Mouse (Mus musculus): ENCODE measurements at regions not wholly inside any gene's neighbourhood (a gene's known extent, or its start where the extent isn't known, plus 50 kb on each side); places are given as distances from the start of the nearest gene placed in this dataset.

DNA sequence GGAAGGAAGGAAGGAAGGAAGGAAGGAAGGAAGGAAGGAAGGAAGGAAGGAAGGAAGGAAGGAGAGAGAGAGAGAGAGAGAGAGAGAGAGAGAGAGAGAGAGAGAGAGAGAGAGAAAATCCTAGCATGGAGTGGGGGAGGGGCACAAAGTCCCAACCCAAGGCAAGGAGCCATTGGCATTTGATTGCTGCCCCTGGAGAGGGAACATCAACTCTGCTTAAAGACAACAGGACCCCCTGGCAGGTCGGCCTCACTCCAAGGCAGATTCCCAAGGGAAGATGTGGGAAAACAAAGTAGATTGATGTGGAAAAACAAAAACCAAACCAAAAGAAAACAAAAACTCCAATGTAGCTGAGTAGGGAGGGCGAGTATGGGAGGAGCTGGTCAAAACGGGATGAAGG, 49.9 kb upstream of the Fzd10 start:
- H3K4me3 ChIP-seq (replicated peaks; ENCODE audit: low read length): no peak overlapping the region
- H3K9me3 ChIP-seq (ENCODE audit: control insufficient read depth, low read length): no peaks in the 10 kb centered on the region
- 29% methylated on average over 3 of the region's 3 CpGs for WGBS
- H3K27me3 ChIP-seq (ENCODE audit: control insufficient read depth, insufficient read depth, low read length): 0 out of 2 replicates have a peak, but pooled peaks cover 2% of the 10 kb centered on the region
- no peak for ATAC-seq (ENCODE audit: low FRiP score)
- no peak overlapping the region for H3K27ac ChIP-seq
- H3K36me3 ChIP-seq (replicated peaks; ENCODE audit: control insufficient read depth, insufficient read depth): no peaks in the 10 kb centered on the region
- no peak for DNase-seq (ENCODE audit: low spot score)
- H3K4me1 ChIP-seq (replicated peaks; ENCODE audit: control insufficient read depth, insufficient read depth, low read length): peaks cover 20% of the 10 kb centered on the region
- H3K9ac ChIP-seq: no peak overlapping the region
- no peak overlapping the region for H3K4me2 ChIP-seq (replicated peaks)

DNA sequence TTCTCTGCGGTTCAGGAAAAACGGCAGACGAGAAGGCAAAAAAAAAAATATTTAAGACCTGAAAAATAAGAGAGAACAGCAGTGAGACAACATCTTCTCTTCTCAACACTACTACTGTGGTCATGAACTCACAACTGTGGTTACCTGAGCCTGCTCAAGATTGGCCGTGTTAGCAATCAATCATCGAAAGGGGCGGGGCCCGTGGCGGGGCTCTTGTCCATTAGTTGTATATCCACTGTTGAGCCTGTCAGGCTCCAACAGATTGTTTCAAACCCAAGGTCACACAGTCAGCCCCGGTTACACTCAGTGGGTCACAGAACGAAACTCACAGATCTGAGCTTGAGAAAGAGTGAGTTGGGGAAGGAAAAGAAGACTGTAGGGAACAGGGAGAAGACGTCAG, 50.8 kb upstream of the Fzd10 start:
- 0 out of 2 replicates have a peak, but pooled peaks cover 2% of the 10 kb centered on the region for H3K27me3 ChIP-seq (ENCODE audit: control insufficient read depth, insufficient read depth, low read length)
- H3K9me3 ChIP-seq (ENCODE audit: control insufficient read depth, low read length): no peaks in the 10 kb centered on the region
- 84% methylated on average over 11 of the region's 11 CpGs for WGBS
- ATAC-seq (ENCODE audit: low FRiP score) (no peak), DNase-seq (ENCODE audit: low spot score) (no peak)
- H3K9ac ChIP-seq: no peak overlapping the region
- H3K27ac ChIP-seq: no peak overlapping the region
- H3K4me2 ChIP-seq (replicated peaks): no peak overlapping the region
- H3K36me3 ChIP-seq (replicated peaks; ENCODE audit: control insufficient read depth, insufficient read depth): no peaks in the 10 kb centered on the region
- no peak overlapping the region for H3K4me3 ChIP-seq (replicated peaks; ENCODE audit: low read length)
- H3K4me1 ChIP-seq (replicated peaks; ENCODE audit: control insufficient read depth, insufficient read depth, low read length): peaks cover 20% of the 10 kb centered on the region

DNA sequence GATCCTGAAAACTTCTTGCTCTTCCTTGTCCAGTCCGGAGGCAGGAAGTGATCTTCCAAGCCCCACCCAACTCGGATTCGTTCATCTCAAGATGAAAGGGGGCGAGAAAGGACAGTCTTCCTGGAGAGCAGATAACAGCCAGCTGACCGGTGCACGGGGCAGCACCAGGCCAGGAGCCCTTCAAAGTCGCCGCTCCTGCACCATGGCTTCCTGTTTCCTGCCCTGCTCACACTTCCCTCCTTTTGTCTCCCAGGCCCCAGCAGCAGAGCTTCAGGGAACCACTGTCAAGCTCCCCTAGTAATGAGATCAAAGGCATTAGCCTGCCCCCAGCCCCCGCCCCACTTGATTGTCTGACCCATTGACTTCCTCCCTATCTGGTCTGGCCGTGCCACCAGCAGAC, 58.6 kb upstream of the Fzd10 start:
- ATAC-seq (ENCODE audit: low FRiP score) (no peak), DNase-seq (ENCODE audit: low spot score) (no peak)
- Histone ChIP-seq H3K4me2 (replicated peaks) (no peak overlapping the region), H3K9me3 (ENCODE audit: control insufficient read depth, low read length) (no peaks in the 10 kb centered on the region), H3K4me3 (replicated peaks; ENCODE audit: low read length) (no peak overlapping the region), H3K4me1 (replicated peaks; ENCODE audit: control insufficient read depth, insufficient read depth, low read length) (0 out of 2 replicates have a peak, but pooled peaks cover under 1% of the 10 kb centered on the region), H3K27ac (no peak overlapping the region), H3K36me3 (replicated peaks; ENCODE audit: control insufficient read depth, insufficient read depth) (no peaks in the 10 kb centered on the region), H3K27me3 (ENCODE audit: control insufficient read depth, insufficient read depth, low read length) (no peaks in the 10 kb centered on the region), H3K9ac (no peak overlapping the region)
- 24% methylated on average over 10 of the region's 10 CpGs for WGBS

DNA sequence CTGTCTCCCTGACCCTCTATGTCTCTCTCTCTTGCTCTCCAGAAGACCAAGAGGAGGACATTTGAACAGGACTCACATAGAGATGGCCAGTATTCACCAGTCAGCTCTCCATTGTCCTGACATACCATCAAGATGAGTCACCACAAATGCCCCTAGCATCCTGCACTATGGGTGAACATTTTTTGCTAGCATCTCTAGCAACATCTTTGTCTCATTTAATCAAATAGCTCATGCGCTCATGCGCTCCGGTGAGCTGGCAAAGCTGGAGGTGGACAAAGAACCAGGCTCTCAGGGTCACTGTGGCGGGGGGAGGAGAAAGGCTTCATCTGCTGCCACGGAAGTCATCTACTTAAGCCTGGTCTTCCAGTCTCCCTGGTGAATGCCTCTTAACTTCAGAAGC, 62.0 kb upstream of the Fzd10 start:
- no peaks in the 10 kb centered on the region for H3K27me3 ChIP-seq (ENCODE audit: control insufficient read depth, insufficient read depth, low read length)
- H3K4me2 ChIP-seq (replicated peaks): no peak overlapping the region
- DNase-seq (ENCODE audit: low spot score) (no peak), ATAC-seq (ENCODE audit: low FRiP score) (no peak)
- WGBS: 32% methylated on average over 5 of the region's 5 CpGs
- H3K4me1 ChIP-seq (replicated peaks; ENCODE audit: control insufficient read depth, insufficient read depth, low read length): 0 out of 2 replicates have a peak, but pooled peaks cover 7% of the 10 kb centered on the region
- H3K9ac ChIP-seq: no peak overlapping the region
- no peaks in the 10 kb centered on the region for H3K9me3 ChIP-seq (ENCODE audit: control insufficient read depth, low read length)
- H3K36me3 ChIP-seq (replicated peaks; ENCODE audit: control insufficient read depth, insufficient read depth): no peaks in the 10 kb centered on the region
- no peak overlapping the region for H3K4me3 ChIP-seq (replicated peaks; ENCODE audit: low read length)
- no peak overlapping the region for H3K27ac ChIP-seq

DNA sequence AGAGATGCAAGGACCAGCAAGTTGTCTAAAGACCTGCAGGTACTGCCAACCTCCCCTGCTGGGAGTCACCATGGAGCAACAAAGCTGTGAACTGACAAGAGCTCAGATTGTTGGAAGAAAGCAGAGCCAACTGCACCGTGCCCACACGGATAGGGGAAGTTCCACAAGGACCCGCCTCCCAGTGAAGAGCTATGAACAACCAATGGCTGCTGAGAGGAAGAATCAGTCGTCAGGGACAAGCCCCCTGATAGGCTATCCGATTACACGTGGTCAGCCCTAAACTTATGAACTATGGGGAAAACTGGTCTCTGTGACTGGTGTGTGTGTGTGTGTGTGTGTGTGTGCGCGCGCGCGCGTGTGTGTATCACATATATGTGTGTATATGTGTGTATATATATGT, 63.4 kb upstream of the Fzd10 start:
- 0 out of 2 replicates have a peak, but pooled peaks cover 7% of the 10 kb centered on the region for H3K4me1 ChIP-seq (replicated peaks; ENCODE audit: control insufficient read depth, insufficient read depth, low read length)
- H3K27ac ChIP-seq: no peak overlapping the region
- no peaks in the 10 kb centered on the region for H3K36me3 ChIP-seq (replicated peaks; ENCODE audit: control insufficient read depth, insufficient read depth)
- peak overlapping the region; percentile 32 for H3K4me2 ChIP-seq (replicated peaks)
- H3K9me3 ChIP-seq (ENCODE audit: control insufficient read depth, low read length): no peaks in the 10 kb centered on the region
- H3K9ac ChIP-seq: no peak overlapping the region
- DNase-seq (ENCODE audit: low spot score): no peak
- WGBS: 61% methylated on average over 12 of the region's 12 CpGs
- H3K27me3 ChIP-seq (ENCODE audit: control insufficient read depth, insufficient read depth, low read length): no peaks in the 10 kb centered on the region
- no peak overlapping the region for H3K4me3 ChIP-seq (replicated peaks; ENCODE audit: low read length)
- no peak for ATAC-seq (ENCODE audit: low FRiP score)

DNA sequence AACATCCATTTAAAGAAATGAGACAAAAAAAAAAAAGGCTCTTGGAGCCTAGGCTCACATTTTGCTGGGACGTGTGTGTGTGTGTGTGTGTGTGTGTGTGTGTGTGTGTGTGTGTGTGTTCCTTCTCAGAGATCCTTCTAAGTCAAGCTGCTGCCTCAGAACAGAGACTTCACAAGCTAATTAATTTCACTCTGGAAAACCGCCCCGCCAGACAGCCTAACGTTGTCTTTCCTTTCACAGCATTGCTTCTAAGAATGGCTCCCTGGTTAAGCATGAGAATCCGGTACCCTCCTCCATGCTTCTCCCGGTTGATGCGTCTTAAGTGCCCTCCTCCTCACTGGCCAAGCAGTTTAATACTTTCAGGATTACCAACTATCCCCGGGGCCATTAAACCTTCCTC, 64.3 kb upstream of the Fzd10 start:
- H3K9ac ChIP-seq: no peak overlapping the region
- H3K36me3 ChIP-seq (replicated peaks; ENCODE audit: control insufficient read depth, insufficient read depth): no peaks in the 10 kb centered on the region
- H3K4me3 ChIP-seq (replicated peaks; ENCODE audit: low read length): no peak overlapping the region
- no peak overlapping the region for H3K27ac ChIP-seq
- no peaks in the 10 kb centered on the region for H3K9me3 ChIP-seq (ENCODE audit: control insufficient read depth, low read length)
- no peak for ATAC-seq (ENCODE audit: low FRiP score)
- WGBS: 29% methylated on average over 8 of the region's 8 CpGs
- DNase-seq (ENCODE audit: low spot score): no peak
- H3K4me1 ChIP-seq (replicated peaks; ENCODE audit: control insufficient read depth, insufficient read depth, low read length): 0 out of 2 replicates have a peak, but pooled peaks cover 7% of the 10 kb centered on the region
- H3K27me3 ChIP-seq (ENCODE audit: control insufficient read depth, insufficient read depth, low read length): no peaks in the 10 kb centered on the region
- peak overlapping the region; percentile 32 for H3K4me2 ChIP-seq (replicated peaks)

DNA sequence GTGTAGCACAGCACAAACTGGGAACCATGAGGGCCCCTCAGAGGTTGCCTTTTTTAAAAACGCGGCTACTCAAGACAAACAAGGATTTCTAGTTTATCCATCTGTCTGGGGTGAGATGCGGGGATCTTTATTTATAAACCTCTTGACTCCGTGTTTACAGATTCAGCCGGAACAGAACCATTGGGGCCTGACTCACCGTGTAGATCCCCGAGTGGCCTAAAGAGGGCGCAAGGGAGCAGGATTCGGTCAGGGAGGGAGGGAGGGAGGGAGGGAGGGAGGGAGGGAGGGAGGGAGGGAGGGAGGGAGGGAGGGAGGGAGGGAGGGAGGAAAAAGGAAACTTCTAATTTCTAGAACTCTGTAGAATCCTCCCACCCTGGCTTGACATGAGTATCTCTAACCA, 73.4 kb upstream of the Fzd10 start:
- H3K36me3 ChIP-seq (replicated peaks; ENCODE audit: control insufficient read depth, insufficient read depth): no peaks in the 10 kb centered on the region
- 38% methylated on average over 8 of the region's 9 CpGs for WGBS
- no peak overlapping the region for H3K9ac ChIP-seq
- no peak overlapping the region for H3K27ac ChIP-seq
- H3K9me3 ChIP-seq (ENCODE audit: control insufficient read depth, low read length): no peaks in the 10 kb centered on the region
- ATAC-seq (ENCODE audit: low FRiP score) (no peak), DNase-seq (ENCODE audit: low spot score) (no peak)
- no peak overlapping the region for H3K4me3 ChIP-seq (replicated peaks; ENCODE audit: low read length)
- H3K27me3 ChIP-seq (ENCODE audit: control insufficient read depth, insufficient read depth, low read length): no peaks in the 10 kb centered on the region
- H3K4me2 ChIP-seq (replicated peaks): no peak overlapping the region
- peaks cover 11% of the 10 kb centered on the region for H3K4me1 ChIP-seq (replicated peaks; ENCODE audit: control insufficient read depth, insufficient read depth, low read length)

DNA sequence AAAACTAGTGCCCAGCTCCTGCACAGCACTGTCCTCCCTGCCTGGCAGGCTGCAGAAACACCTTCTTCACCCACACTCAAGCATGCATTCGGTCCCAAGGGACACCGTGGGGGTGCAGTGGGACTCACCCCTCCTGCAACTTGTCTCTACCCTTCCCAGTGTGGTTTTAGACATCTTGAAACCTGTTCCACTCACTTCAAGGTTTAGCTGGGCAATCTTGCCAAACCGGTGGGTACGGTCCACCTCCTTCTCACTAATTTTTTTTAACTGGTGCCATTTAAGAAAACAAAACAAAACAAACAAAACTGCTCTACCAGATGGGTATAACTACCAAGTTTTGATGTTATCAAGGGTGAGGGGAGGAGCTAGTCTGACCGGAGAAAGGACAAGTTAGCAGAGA, 74.2 kb upstream of the Fzd10 start:
- ATAC-seq (ENCODE audit: low FRiP score) (no peak), DNase-seq (ENCODE audit: low spot score) (no peak)
- no peaks in the 10 kb centered on the region for H3K36me3 ChIP-seq (replicated peaks; ENCODE audit: control insufficient read depth, insufficient read depth)
- H3K27me3 ChIP-seq (ENCODE audit: control insufficient read depth, insufficient read depth, low read length): no peaks in the 10 kb centered on the region
- no peak overlapping the region for H3K4me3 ChIP-seq (replicated peaks; ENCODE audit: low read length)
- no peaks in the 10 kb centered on the region for H3K9me3 ChIP-seq (ENCODE audit: control insufficient read depth, low read length)
- 88% methylated on average over 5 of the region's 5 CpGs for WGBS
- no peak overlapping the region for H3K9ac ChIP-seq
- peaks cover 11% of the 10 kb centered on the region for H3K4me1 ChIP-seq (replicated peaks; ENCODE audit: control insufficient read depth, insufficient read depth, low read length)
- no peak overlapping the region for H3K4me2 ChIP-seq (replicated peaks)
- H3K27ac ChIP-seq: no peak overlapping the region

DNA sequence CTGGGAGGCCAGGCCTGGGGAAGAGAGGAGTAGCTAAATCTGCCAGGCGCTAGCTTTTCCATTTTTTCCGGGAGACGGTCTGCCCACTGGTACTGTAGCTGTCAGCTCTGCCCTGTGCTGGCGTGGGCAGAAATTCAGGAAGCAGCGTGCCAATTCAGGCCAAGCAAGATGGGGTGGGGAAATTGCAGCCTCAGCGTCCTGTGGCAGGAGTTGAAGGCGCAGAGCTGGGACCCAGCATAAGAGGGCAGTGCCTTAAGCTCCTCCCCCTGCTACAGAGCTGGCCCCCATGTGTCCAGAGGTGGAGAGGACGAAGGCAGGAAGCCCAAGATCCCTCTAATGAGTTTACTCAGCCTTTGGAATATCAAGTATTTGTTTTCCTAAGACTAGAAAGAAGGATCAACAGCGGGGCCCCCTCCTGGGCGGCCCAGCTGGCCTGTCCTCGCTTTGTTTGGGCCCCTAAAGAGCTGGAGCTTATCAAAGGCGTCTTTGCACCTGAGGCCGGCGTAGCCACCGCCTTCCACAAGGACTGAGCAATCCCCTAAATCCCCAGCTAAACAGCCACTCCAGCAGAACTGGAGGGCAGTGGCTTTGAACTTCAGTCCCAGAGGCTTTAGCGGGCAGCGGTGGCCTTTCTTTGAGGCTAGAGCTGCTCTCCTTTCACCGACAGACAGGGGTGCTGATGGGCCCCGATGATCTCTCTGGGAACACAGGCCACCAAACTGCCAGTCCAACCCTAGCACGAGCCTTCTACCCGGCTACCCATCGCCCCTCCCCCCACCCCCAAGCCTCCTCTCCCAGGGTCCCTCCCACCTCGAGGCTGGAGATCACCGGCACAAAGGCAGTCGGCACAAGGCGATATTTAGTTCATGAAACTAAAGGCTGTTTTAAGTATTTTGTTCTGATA, 76.0 kb upstream of the Fzd10 start:
- Histone ChIP-seq H3K9me3 (ENCODE audit: control insufficient read depth, low read length) (no peaks in the 10 kb centered on the region), H3K4me2 (replicated peaks) (no peak overlapping the region), H3K27me3 (ENCODE audit: control insufficient read depth, insufficient read depth, low read length) (no peaks in the 10 kb centered on the region), H3K27ac (no peak overlapping the region), H3K4me3 (replicated peaks; ENCODE audit: low read length) (no peak overlapping the region), H3K4me1 (replicated peaks; ENCODE audit: control insufficient read depth, insufficient read depth, low read length) (peaks cover 11% of the 10 kb centered on the region), H3K36me3 (replicated peaks; ENCODE audit: control insufficient read depth, insufficient read depth) (no peaks in the 10 kb centered on the region), H3K9ac (no peak overlapping the region)
- 0 out of 2 replicates have a peak, but pooled peaks have one; percentile 43 for ATAC-seq (ENCODE audit: low FRiP score)
- WGBS: 7% methylated on average over 26 of the region's 26 CpGs
- no peak for DNase-seq (ENCODE audit: low spot score)

All from hindbrain, embryonic 14.5 days (tissue).